Mouse (Mus musculus) embryo, embryonic 11.5 days (tissue): ENCODE results near the gene Atad5.
A peak's percentile ranks its signal among the peaks of the same experiment; 100 is the strongest.
"Not testable (repeated sequence)": the region's sequence is repeated elsewhere in the genome, so short reads cannot be mapped to it uniquely, and the experiment has no call there.

Experiments used
- DNase-seq: peaks from one replicate; pipeline ENCODE4 v3.0.0-alpha.2; 2012; ENCODE audit warnings: low read depth, low spot score

Gene Atad5

DNA sequence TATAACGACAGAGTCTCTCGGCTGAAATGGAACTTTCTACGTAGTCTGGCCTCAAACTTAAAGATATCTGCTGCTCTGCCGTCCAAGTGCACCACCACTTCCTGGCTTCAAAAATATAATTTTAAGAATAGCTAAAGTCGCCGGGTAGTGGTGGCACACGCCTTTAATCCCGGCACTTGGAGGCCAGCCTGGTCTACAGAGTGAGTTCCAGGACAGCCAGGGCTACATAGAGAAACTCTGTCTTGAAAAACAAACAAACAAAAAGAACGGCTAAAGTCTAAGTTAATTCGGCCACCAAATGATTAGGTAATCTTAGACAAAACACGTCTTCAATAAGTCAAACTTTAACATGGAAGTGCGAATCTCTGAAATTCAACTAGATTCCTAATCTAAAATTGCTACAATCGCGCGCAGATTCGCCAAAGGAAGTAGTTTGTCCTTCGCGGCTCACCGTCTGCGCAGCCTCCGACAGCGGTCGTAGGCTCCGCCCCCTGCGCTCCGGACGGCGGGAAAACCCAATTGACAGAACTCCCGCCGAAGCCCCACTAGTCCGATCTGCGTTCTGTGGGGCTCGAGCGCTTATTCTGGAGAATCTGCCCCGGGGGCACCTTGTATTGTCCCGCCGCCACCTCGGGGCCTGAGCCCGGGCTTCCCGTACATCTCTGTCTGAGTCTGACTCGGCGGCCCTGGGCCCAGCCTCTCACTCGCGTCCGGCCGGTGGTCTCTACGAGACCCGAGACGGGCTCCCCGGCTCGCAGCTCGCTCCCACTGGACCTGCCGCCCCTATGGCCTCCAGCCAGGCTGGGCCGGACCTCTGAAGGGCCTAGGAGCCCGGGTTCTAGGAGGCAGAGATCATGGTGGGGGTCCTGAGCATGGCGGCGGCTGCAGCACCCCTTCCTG is at the start of gene Atad5:
Gene Atad5, plus strand, starts transcription at position 484 of the 900 bp plus-strand sequence.
- DNase-seq = peak; percentile 80

DNA sequence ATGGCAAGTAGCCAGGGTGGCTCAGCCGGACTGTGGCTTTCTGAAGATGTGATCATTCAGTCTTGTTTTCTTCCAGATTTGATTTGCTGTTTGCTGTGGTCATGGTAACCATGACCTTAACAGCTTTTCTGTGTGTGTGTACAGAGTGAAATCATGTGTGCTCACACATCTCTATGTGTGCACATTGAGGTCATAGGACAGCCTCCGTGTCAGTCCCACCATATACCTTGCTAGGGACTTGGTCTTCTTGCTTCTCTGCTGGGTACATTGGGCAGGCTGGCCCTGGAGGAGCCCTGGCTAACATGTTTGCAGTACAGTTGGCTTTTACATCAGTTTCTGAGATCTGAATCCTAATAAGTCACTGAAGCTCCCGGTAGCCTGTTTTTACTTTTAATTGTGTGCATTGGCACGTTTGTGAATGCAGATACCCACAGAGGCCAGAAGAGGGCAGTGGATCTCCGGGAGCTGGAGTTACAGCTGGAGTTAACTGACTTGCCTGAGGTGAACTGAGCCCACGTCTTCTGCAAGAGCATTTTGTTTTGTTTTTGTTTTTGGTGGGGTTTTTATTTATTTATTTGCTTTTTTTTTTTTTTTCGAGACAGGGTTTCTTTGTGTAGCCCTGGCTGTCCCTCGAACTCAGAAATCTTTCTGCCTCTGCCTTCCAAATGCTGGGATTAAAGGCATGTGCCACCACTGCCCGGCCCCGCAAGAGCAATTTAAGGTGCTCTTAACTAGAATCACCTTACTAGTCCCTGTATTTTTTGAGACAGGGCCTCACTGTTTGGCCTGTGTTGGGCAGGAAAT is 46.4 kb upstream of the Atad5 start:
- peak; percentile 24 for DNase-seq

DNA sequence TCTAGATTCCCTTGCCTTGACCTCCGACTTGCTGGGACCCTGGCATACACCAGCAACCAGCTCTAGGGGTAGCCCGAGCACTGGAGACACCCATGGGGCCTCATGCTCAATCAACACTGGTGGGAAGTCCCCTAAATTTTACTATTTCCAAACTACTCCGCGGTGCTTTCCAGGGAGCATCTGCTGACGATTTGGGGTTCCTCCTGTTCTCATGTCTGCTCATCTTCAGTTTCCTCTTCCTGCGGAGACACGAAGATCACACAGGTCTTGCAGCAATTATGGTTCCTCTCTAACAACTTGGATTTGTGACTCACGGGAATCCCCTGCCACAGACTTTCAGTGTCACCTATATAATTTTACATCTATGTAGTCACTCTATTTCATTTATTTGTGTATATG is 45.8 kb upstream of the Atad5 start:
- DNase-seq = no peak

DNA sequence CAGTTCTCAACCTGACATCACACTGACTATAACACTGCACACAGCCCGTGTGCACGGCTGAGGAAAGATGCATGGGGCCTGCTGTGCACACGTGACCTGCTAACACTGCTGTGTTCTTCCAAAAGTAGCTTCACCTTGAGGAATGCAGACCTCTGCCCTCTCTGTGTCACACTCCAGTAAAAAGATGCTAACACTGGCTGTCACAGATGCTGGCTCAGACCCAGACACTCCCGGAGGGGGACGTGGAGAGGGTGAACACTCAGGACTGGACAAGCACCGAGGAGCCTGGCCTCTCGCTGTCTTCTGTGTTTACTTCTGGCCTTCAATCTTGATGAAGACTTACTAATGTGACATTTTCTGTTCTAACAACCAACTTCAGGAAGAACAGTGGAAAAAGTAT is 42.3 kb upstream of the Atad5 start:
- DNase-seq = no peak

DNA sequence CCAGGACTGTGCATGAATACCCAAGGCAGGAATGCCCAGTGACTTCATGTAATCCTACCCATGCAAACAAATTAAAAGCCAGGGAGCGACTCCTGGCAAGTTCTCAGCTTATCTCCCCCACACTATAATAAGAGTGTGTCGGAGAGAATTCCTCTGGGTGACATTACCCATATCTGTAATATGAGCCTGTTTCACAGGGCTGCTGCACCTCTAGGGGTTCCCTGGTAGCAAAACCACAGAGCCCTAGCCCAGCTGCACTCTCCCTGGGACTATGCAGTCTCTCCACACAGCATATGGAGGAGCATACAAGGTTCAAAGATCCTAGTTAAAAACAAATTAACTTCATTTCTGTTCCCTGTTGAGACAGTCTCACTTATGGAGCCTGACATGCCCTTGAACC is 39.1 kb upstream of the Atad5 start:
- DNase-seq = no peak

DNA sequence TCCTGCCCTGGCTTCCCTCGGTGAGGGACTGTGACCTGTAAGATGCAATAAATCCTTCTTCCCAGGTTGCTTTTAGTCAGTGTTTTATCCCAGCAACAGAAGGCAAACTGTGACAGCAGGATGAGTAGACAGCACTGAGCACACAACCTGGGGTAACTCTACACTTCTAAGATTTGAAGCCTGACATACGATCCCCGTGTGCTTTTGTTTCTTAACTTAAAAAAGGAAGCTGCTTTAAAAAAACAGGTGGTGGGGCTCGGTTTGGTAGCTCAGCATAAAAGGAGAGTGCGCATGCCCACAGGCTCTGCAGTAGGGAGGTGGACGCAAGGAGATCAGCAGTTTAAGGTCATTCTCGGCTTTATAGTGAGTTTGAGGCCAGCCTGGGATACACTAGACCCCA is 36.7 kb upstream of the Atad5 start:
- no peak for DNase-seq

DNA sequence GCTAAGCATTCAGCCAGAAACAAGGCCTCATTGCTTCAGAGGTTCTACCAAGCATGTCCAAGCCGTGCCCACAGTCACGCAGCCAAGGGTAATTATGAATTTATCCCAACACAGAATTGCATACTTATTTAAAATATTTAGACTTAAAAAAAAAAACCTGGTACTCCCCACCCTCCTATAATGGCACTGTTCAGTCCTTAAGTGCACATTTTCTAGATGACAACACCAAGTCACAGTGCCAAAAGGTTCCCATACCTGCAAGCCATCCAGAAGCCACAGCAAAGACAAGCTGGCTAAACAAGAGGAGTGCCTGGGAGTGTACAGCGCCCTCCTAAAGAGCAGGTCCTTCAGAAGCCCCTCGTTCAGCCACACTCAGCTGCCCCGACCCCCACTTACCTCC is 36.0 kb upstream of the Atad5 start:
- no peak for DNase-seq

DNA sequence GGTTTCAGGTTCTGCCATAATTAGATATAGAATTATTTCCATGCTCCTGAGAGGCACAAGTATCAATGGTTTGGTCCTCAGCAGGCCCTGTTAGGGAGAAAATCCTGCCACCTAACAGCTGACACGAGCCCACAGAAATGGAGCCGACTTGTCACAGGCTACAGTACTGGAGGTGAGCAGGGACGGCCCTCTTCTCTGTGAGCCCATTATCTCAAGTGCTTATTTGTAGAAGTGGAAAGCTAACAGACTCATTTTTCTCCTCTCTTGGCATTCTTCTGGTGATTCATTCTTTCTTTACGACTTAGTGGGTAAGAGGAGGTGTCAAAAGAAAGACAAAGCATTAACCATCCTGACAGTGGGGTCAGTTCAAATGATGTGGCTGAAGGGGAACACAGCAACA is 34.5 kb upstream of the Atad5 start:
- no peak for DNase-seq

DNA sequence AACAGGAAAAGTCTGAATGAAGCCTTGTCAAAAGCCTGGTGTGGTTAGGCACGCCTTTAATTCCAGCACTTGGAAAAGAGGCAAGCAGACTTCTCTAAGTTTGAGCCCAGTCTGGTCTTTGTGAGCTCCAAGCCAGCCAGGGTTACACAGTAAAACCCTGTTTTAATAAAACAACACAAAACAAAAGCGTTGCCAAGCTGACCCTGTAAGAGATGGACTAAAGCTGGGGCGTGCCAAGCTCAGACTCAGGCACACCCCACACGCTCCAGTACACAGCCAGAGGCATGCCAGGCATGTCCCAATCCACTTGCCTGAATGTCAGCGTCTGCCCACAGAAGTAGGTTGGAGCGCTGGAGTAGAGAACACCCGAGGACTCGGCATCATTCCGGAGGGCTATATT is 33.1 kb upstream of the Atad5 start:
- no peak for DNase-seq

DNA sequence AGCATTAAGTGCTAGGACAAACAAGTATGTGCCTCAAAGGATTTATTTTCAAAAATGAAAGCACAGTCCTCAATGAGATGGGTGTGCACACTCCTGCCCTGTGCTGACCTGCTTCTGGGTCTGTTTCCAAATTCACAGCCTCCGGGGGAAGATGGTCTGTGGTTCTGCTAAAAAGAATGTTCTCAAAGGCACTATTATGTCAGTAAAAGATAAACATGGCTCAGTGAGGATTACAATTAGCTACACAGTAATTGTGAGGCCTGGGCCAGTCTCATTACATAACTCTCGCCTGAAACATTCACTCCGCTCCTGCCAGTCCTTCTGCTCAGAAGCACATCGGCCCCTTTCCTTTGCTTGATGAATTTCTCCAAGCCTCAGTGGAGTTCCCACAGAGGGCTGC is 27.0 kb upstream of the Atad5 start:
- DNase-seq = no peak

DNA sequence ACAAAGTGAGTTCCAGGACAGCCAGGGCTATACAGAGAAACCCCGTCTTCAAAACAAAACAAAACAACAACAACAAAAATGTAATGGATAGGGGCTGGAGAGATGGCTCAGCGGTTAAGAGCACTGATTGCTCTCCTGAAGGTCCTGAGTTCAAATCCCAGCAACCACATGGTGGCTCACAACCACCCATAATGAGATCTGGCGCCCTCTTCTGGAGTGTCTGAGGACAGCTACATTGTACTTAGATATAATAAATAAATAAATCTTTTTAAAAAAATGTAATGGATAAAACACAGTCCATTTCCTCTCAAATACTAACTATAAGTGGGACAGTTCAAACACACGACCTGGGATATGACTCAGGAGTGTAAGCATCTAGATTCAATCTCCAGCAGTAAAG is 22.8 kb upstream of the Atad5 start:
- DNase-seq = not testable (repeated sequence)

DNA sequence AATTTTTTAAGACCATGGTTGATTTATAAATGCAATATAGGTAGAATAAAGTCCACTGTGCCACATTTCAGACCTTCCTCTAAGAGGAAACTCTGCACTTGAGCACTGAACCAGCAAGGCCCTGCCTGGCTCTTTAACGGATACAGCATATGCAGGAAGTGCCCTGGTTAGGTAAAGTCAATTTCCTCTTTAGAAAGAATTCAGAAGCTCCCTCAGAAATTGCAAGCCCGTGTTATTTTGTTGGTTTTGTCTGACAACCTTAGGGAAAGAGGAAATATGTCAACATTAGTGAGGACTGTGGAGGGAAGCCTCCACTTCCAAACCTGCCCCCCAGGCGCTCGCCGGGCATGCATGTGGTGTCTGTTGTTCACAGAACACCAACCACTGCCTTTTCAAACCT is 21.6 kb upstream of the Atad5 start:
- DNase-seq = no peak

DNA sequence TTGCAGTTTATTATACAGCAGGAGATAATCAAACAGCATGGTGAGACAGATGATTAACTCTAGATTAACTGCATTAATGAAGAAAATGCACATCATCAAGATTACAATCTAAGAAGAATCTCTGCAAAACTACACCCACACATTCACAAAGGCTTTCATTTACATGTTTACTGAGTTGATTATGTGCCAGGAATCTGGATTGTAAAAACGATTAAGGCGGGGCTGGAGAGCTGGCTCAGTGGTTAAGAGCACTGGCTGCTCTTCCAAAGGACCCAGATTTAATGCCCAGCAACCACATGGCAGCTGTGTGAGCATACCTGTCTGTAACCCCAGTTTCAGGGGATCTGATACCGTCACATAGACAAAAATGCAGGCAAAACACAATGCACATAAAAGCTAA is 19.4 kb upstream of the Atad5 start:
- DNase-seq = no peak

DNA sequence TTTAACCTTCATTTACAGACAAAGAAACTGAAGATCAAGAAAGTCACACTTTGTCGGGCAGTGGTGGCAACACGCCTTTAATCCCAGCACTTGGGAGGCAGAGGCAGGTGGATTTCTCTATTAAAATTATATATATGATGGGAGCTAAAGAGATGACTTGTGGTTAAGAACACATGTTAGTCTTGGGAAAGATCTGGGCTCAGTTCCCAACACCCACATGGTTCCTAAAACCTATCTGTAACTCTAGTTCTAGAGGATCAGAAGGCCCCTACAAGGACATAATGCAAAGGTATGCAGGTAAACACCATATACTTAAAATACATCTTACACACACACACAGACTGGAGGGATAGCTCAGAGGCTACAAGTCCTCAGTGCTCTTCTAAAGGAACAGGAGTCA is 18.2 kb upstream of the Atad5 start:
- DNase-seq = no peak

DNA sequence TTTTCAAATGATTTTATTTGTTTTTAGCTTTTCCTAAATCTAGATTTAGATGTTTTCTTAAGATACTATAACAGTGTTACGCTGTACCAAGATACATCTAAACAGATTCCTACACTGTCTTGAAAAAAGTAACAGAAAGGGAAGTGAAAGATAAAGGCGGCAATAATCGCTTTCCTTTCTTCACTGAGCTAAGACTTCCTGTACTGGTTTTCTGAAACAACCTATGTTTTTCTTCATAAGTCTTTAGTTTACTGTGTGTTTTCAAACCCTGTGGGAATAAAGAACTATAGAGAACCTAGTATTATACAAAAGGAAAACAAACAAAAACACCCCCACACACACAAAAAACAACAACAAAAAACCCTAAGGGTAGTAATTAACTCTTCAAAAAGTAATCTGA is 16.8 kb upstream of the Atad5 start:
- no peak for DNase-seq

DNA sequence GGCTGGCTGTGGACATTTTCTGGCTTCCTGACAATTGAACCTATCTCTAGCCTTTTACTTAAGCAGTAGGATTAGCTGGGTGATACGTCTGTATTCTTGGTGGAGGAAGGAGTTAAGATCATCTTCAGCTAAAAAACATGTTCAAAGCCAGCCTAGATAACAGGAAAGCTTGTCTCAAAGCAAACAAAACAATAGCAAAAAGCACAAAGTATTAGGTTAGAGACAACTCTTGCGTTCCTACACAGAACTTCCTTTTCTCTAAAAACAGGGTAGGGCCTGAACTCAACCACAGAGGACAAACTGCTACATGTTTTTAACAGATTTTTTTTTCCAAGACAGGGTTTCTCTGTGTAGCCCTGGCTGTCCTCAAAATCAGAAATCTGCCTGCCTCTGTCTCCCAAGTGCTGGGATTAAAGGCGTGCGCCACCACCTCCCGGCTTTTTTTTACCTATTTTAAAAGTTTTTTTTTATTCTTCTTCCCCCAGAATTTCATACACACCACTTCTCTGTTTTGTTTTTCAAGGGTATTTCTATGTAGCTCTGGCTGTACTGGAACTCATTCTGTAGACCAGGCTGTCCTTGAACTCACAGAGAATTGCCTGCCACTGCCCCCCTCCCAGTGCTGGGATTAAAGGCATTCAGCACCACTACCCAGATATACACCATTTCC is 13.5 kb upstream of the Atad5 start:
- DNase-seq = no peak

DNA sequence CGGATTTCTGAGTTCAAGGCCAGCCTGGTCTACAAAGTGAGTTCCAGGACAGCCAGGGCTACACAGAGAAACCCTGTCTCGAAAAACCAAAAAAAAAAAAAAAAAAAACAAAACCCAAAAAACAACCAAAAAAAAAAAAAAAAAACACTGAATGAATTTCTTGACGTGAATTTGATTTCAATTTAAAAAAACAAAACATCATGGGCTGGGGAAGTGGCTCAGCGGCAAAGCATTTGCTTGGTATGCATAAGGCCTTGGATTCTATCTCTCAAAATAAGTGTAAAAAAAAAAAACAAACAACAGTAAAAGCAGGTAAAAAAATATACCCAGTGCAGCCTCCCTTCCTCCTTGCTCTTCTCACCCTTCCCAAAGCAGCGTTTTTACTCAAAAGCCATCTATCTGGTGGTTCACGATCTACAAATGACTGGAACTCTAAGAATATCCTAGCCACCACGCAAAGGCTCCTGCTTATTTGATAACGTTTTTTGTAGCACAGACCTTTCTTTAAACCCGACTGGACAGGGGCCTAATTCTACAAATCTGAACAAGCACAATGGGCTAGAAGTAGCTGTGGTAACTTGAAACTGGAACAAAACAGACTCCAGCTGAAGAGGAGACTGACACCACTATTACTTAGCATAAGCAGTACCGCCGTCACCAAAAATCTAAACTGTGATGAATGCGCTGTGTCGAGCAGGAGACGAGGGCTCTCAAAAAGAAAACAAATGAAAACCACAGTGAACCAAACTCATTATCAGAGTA is 11.2 kb upstream of the Atad5 start:
- no peak for DNase-seq

DNA sequence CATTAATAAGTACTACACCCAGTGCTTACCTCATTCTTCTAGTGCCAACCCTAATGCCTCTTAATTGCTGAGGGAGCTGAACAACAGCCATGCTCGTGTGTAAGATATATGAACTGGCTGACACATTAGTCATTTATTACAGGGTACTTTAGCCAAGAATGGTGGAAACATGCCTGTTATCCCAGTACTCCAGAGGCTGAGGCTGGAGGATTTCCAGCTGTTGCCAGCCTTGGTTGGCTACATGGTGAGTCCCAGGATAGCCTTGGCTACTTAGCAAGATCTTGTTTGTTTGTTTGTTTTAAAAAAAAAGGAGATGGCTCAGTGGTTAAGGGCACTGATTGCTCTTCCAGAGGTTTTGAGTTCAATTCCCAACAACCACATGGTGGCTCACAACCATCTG is 10.4 kb upstream of the Atad5 start:
- no peak for DNase-seq

DNA sequence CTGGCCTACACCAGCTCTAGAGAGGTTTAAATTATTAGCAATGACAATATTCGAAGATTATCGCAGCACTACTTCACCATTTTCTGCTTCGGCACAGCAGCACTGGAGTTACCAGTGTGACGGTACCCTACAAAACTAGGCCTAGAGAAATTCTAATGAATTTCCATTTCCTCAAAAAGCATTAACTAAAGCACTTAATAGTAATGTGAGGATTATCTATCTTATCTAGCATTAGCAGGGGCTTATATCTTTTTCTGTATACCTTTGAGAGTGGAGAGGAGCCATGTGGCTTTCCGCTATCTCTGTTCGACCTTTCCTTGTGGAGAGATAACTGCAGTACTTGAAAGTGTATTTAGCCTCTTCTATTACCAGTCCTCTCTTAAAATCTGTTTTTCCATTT is 9.4 kb upstream of the Atad5 start:
- no peak for DNase-seq

DNA sequence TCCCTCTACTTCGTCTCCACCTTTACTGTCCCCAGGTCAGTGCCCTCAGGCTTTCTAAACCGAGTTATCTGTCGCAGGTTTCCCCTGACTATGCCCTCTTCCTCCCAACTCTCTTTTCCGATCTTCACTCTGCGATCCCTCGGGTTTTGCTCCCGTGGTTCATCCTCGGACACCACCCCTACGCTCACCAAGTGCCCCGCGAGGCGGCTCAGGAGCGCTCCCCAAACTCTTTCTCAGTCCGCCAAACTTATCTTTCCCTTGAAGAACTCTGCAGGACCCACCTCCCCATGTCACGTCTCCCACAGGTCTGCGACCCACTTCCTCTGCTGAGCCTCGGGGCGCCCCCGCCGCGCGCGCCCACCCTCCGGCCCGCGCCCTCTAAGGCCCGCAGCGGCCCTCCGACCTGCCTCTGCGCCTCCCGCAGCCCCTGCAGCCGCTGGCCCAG is 8.8 kb upstream of the Atad5 start:
- DNase-seq = peak; percentile 24
